Mouse (Mus musculus): Measurements from ENCODE around the gene Gm9903. TPM values are rescaled to one million over a fixed set of nuclear protein-coding genes. Genes with fewer than 3 reads are reported as not detected.

Gm9903 gene
- 0.47 and 0.64 TPM in 2 replicates for polyA plus RNA-seq (2015; fragmentation: Nextera tagmentation; extraction: Ambion mirVana)

- H3K27ac ChIP-seq (replicated peaks) = peak within 1 kb of the TSS; percentile 82
- H3K4me1 ChIP-seq (replicated peaks) = peaks cover 24% of the 10 kb centered on the region
- no peaks in the 10 kb centered on the region for H3K36me3 ChIP-seq
- ATAC-seq (ENCODE audit: low FRiP score, low read depth) = peak; percentile 97
- under 1% methylated on average over 87 of the region's 99 CpGs for WGBS
- H3K9me3 ChIP-seq = no peaks in the 10 kb centered on the region
- peak within 1 kb of the TSS; percentile 66 for H3K4me3 ChIP-seq
- H3K9ac ChIP-seq = peak within 1 kb of the TSS; percentile 61
- H3K27me3 ChIP-seq = no peaks in the 10 kb centered on the region
- H3K4me2 ChIP-seq = peak within 1 kb of the TSS; percentile 70
Measured at GRCm38 (mm10) chr5:33629301-33629987, at the start of gene Gm9903, which contains the start of gene Fam53a. Gene Gm9903 (plus strand): TSS chr5:33629925. Gene Fam53a (minus strand): TSS chr5:33629635.

GRCm38 (mm10) chr5:33580336-33580735, 49.4 kb upstream of the Gm9903 start:
- Histone ChIP-seq H3K4me1 (replicated peaks) (no peaks in the 10 kb centered on the region), H3K9me3 (no peaks in the 10 kb centered on the region), H3K36me3 (no peaks in the 10 kb centered on the region), H3K9ac (no peak overlapping the region), H3K4me2 (no peak overlapping the region), H3K4me3 (no peak overlapping the region), H3K27ac (replicated peaks) (no peak overlapping the region), H3K27me3 (no peaks in the 10 kb centered on the region)
- ATAC-seq (ENCODE audit: low FRiP score, low read depth) = no peak
- 73% methylated on average over 1 of the region's 1 CpGs for WGBS

GRCm38 (mm10) chr5:33587498-33588058, 42.1 kb upstream of the Gm9903 start:
- no peaks in the 10 kb centered on the region for H3K9me3 ChIP-seq
- H3K4me3 ChIP-seq = no peak overlapping the region
- H3K4me1 ChIP-seq (replicated peaks) = peaks cover 10% of the 10 kb centered on the region
- H3K27ac ChIP-seq (replicated peaks) = no peak overlapping the region
- peak; percentile 65 for ATAC-seq (ENCODE audit: low FRiP score, low read depth)
- no peak overlapping the region for H3K9ac ChIP-seq
- H3K27me3 ChIP-seq = no peaks in the 10 kb centered on the region
- H3K36me3 ChIP-seq = no peaks in the 10 kb centered on the region
- 39% methylated on average over 18 of the region's 18 CpGs for WGBS
- no peak overlapping the region for H3K4me2 ChIP-seq

GRCm38 (mm10) chr5:33588066-33588465, 41.7 kb upstream of the Gm9903 start:
- Histone ChIP-seq H3K9me3 (no peaks in the 10 kb centered on the region), H3K36me3 (no peaks in the 10 kb centered on the region), H3K4me2 (no peak overlapping the region), H3K27me3 (no peaks in the 10 kb centered on the region), H3K27ac (replicated peaks) (no peak overlapping the region), H3K9ac (no peak overlapping the region), H3K4me3 (no peak overlapping the region), H3K4me1 (replicated peaks) (peaks cover 10% of the 10 kb centered on the region)
- 74% methylated on average over 3 of the region's 3 CpGs for WGBS
- no peak for ATAC-seq (ENCODE audit: low FRiP score, low read depth)

- WGBS = 73% methylated on average over 5 of the region's 5 CpGs
- H3K36me3 ChIP-seq = no peaks in the 10 kb centered on the region
- H3K4me1 ChIP-seq (replicated peaks) = peaks cover 10% of the 10 kb centered on the region
- H3K9ac ChIP-seq = no peak overlapping the region
- no peak overlapping the region for H3K4me3 ChIP-seq
- no peak overlapping the region for H3K4me2 ChIP-seq
- H3K9me3 ChIP-seq = no peaks in the 10 kb centered on the region
- ATAC-seq (ENCODE audit: low FRiP score, low read depth) = peak; percentile 69; the same call in 1 of the 2 replicates
- H3K27ac ChIP-seq (replicated peaks) = no peak overlapping the region
- no peaks in the 10 kb centered on the region for H3K27me3 ChIP-seq
Measured at GRCm38 (mm10) chr5:33589221-33589888, 40.4 kb upstream of the Gm9903 start.

GRCm38 (mm10) chr5:33593620-33594019, 36.1 kb upstream of the Gm9903 start:
- Histone ChIP-seq H3K4me3 (no peak overlapping the region), H3K27ac (replicated peaks) (no peak overlapping the region), H3K27me3 (no peaks in the 10 kb centered on the region), H3K4me2 (no peak overlapping the region), H3K9ac (no peak overlapping the region), H3K36me3 (no peaks in the 10 kb centered on the region), H3K9me3 (no peaks in the 10 kb centered on the region), H3K4me1 (replicated peaks) (no peaks in the 10 kb centered on the region)
- ATAC-seq (ENCODE audit: low FRiP score, low read depth) = no peak
- 47% methylated on average over 2 of the region's 2 CpGs for WGBS

GRCm38 (mm10) chr5:33605314-33605713, 24.4 kb upstream of the Gm9903 start:
- 89% methylated on average over 5 of the region's 5 CpGs for WGBS

GRCm38 (mm10) chr5:33606631-33607030, 23.1 kb upstream of the Gm9903 start:
- Histone ChIP-seq H3K36me3 (peaks cover 17% of the 10 kb centered on the region), H3K27me3 (no peaks in the 10 kb centered on the region), H3K27ac (replicated peaks) (no peak overlapping the region), H3K9ac (no peak overlapping the region), H3K4me1 (replicated peaks) (no peaks in the 10 kb centered on the region), H3K9me3 (no peaks in the 10 kb centered on the region), H3K4me3 (no peak overlapping the region), H3K4me2 (no peak overlapping the region)
- no peak for ATAC-seq (ENCODE audit: low FRiP score, low read depth)
- 70% methylated on average over 7 of the region's 7 CpGs for WGBS

More at GRCm38 (mm10) chr5:33605314-33605713, 24.4 kb upstream of the Gm9903 start:
- H3K4me1 ChIP-seq (replicated peaks) = no peaks in the 10 kb centered on the region
- H3K4me2 ChIP-seq = no peak overlapping the region
- no peaks in the 10 kb centered on the region for H3K9me3 ChIP-seq
- H3K4me3 ChIP-seq = no peak overlapping the region
- H3K9ac ChIP-seq = no peak overlapping the region
- no peaks in the 10 kb centered on the region for H3K27me3 ChIP-seq
- peaks cover 16% of the 10 kb centered on the region for H3K36me3 ChIP-seq
- H3K27ac ChIP-seq (replicated peaks) = no peak overlapping the region
- no peak for ATAC-seq (ENCODE audit: low FRiP score, low read depth)

GRCm38 (mm10) chr5:33607434-33607833, 22.3 kb upstream of the Gm9903 start:
- WGBS = 99% methylated on average over 15 of the region's 15 CpGs
- Histone ChIP-seq H3K27me3 (no peaks in the 10 kb centered on the region), H3K27ac (replicated peaks) (no peak overlapping the region), H3K9me3 (no peaks in the 10 kb centered on the region), H3K9ac (no peak overlapping the region), H3K4me2 (no peak overlapping the region), H3K36me3 (peaks cover 17% of the 10 kb centered on the region), H3K4me1 (replicated peaks) (no peaks in the 10 kb centered on the region), H3K4me3 (no peak overlapping the region)
- ATAC-seq (ENCODE audit: low FRiP score, low read depth) = no peak

GRCm38 (mm10) chr5:33609226-33609625, 20.5 kb upstream of the Gm9903 start:
- Histone ChIP-seq H3K9me3 (no peaks in the 10 kb centered on the region), H3K9ac (no peak overlapping the region), H3K4me1 (replicated peaks) (no peaks in the 10 kb centered on the region), H3K4me2 (no peak overlapping the region), H3K4me3 (no peak overlapping the region), H3K36me3 (peaks cover 20% of the 10 kb centered on the region), H3K27ac (replicated peaks) (no peak overlapping the region), H3K27me3 (no peaks in the 10 kb centered on the region)
- 88% methylated on average over 1 of the region's 1 CpGs for WGBS
- ATAC-seq (ENCODE audit: low FRiP score, low read depth) = no peak

- Histone ChIP-seq H3K27ac (replicated peaks) (no peak overlapping the region), H3K27me3 (no peaks in the 10 kb centered on the region), H3K9me3 (no peaks in the 10 kb centered on the region), H3K4me1 (replicated peaks) (no peaks in the 10 kb centered on the region), H3K4me2 (no peak overlapping the region), H3K9ac (no peak overlapping the region), H3K36me3 (peaks cover 23% of the 10 kb centered on the region), H3K4me3 (no peak overlapping the region)
- no peak for ATAC-seq (ENCODE audit: low FRiP score, low read depth)
- 96% methylated on average over 1 of the region's 1 CpGs for WGBS
Measured at GRCm38 (mm10) chr5:33611795-33612194, 17.9 kb upstream of the Gm9903 start.

GRCm38 (mm10) chr5:33614391-33614790, 15.3 kb upstream of the Gm9903 start:
- no peak overlapping the region for H3K9ac ChIP-seq
- no peak for ATAC-seq (ENCODE audit: low FRiP score, low read depth)
- no peaks in the 10 kb centered on the region for H3K9me3 ChIP-seq
- no peak overlapping the region for H3K4me2 ChIP-seq
- no peak overlapping the region for H3K27ac ChIP-seq (replicated peaks)
- 91% methylated on average over 6 of the region's 6 CpGs for WGBS
- H3K27me3 ChIP-seq = no peaks in the 10 kb centered on the region
- H3K4me1 ChIP-seq (replicated peaks) = no peaks in the 10 kb centered on the region
- H3K36me3 ChIP-seq = peaks cover 13% of the 10 kb centered on the region
- H3K4me3 ChIP-seq = no peak overlapping the region

All from hindbrain, embryonic 15.5 days (tissue).